8 mouse cellular contexts compared by ENCODE assay signal in the genomic region with DNA sequence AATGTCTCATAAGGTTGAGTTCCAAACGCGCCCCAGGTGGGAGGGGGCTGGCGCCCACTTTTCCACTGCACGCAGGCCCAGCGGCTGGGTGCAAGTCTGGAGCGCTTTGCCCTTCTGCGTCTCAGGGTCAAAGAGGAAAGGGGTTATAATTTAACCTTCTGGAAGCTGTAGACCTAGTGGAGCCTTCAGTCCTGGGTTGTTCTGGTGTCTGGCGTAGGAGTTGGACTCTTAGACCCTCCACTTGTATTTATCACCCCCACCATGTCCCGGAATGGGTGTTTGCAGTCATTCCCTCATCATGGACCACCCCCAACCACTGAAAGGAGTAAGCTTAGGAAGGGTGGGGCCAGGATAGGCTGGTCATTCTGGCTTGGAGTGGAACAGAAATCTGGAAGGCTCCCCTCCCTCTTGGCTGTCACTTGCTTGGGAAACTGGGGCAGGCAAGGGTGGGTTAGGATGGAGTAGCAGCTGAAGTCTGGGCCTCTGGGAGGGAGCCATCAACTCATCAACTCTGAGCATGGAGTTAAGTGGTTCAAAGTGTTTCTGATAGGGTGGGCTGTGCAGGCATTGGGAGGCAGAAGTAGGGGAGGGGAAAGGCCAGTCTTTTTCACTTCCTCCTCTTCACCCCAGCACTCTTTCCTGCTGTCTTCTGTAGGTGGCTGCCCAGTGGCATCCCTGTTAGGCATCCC. TPM values are rescaled to one million over a fixed set of nuclear protein-coding genes. Genes with fewer than 3 reads are reported as not detected.
DNase-seq lines count a peak whose midpoint lies in the region; ATAC-seq and TF ChIP-seq lines count a peak whose summit lies in the region.

No protein-coding gene starts in this region.

- WGBS in lung, adult 2 months: 56% methylated on average over 9 of the region's 9 CpGs
- 56% methylated on average over 9 of the region's 9 CpGs for WGBS in forebrain, embryonic 12.5 days
- 50% methylated on average over 9 of the region's 9 CpGs for WGBS in hindbrain, postnatal 0 days

- no peak for DNase-seq in lung, adult 2 months
- no peak for DNase-seq in lung, adult 18-20 months
- DNase-seq in hindbrain, postnatal 0 days (ENCODE audit: low spot score): no peak
- DNase-seq in lung, postnatal 36 days: peak; percentile 27
- no peak for DNase-seq in spleen, postnatal 14 days (ENCODE audit: low spot score in 2 of 2)
- no peak for DNase-seq in right cerebral cortex, postnatal 25 days

- TF ChIP-seq CTCF in lung, adult 2 months (IDR thresholded peaks at IDR 0.05; ENCODE audit: insufficient read depth, low read length): no peak
- no peak for TF ChIP-seq CTCF in hindbrain, postnatal 0 days (IDR thresholded peaks at IDR 0.05; ENCODE audit: low read depth)

- H3K9me3 ChIP-seq in forebrain, embryonic 12.5 days: no peaks in the 10 kb centered on the region
- H3K9me3 ChIP-seq in hindbrain, postnatal 0 days (ENCODE audit: low read length): no peaks in the 10 kb centered on the region

- no peaks in the 10 kb centered on the region for H3K4me1 ChIP-seq in lung, adult 2 months (ENCODE audit: control insufficient read depth, insufficient read depth, low read length)
- peaks cover 15% of the 10 kb centered on the region for H3K4me1 ChIP-seq in forebrain, embryonic 12.5 days
- peaks cover 6% of the 10 kb centered on the region for H3K4me1 ChIP-seq in hindbrain, postnatal 0 days (ENCODE audit: insufficient read depth, low read length)

- no peak overlapping the region for H3K9ac ChIP-seq in forebrain, embryonic 12.5 days
- H3K9ac ChIP-seq in hindbrain, postnatal 0 days (replicated peaks; ENCODE audit: low read length): peak overlapping the region; percentile 84

- ATAC-seq in forebrain, embryonic 12.5 days (ENCODE audit: low FRiP score): no peak
- no peak for ATAC-seq in hindbrain, postnatal 0 days
- no peak; the same call in 1 of the 2 replicates for ATAC-seq in frontal cortex, adult (ENCODE audit: low TSS enrichment)

- H3K4me2 ChIP-seq in forebrain, embryonic 12.5 days: peak overlapping the region; percentile 98; the same call in 1 of the 2 replicates
- peak overlapping the region; percentile 86 for H3K4me2 ChIP-seq in hindbrain, postnatal 0 days (ENCODE audit: low read depth, low read length)

- no peak overlapping the region for H3K27ac ChIP-seq in forebrain, embryonic 12.5 days
- H3K27ac ChIP-seq in hindbrain, postnatal 0 days: no peak overlapping the region

- no peaks in the 10 kb centered on the region for H3K36me3 ChIP-seq in forebrain, embryonic 12.5 days (replicated peaks)
- H3K36me3 ChIP-seq in hindbrain, postnatal 0 days (ENCODE audit: insufficient read depth, low read length): no peaks in the 10 kb centered on the region

- TF ChIP-seq POLR2A in lung, adult 2 months (IDR thresholded peaks at IDR 0.05; ENCODE audit: borderline replicate concordance, extremely low read depth, low read depth, low read length): no peak

- H3K4me3 ChIP-seq in lung, adult 2 months (replicated peaks; ENCODE audit: extremely low read depth, low read depth, low read length): peak overlapping the region; percentile 43
- peak overlapping the region; percentile 67 for H3K4me3 ChIP-seq in forebrain, embryonic 12.5 days (replicated peaks)
- peak overlapping the region; percentile 74 for H3K4me3 ChIP-seq in hindbrain, postnatal 0 days (ENCODE audit: low read length)

- H3K27me3 ChIP-seq in forebrain, embryonic 12.5 days: peaks cover 79% of the 10 kb centered on the region
- H3K27me3 ChIP-seq in hindbrain, postnatal 0 days (ENCODE audit: insufficient read depth, low read length): no peaks in the 10 kb centered on the region

RNA-seq across cellular contexts. Expression of a gene that starts 0.9 kb away (rescaled TPM):
- 26.4 and 31.7 TPM in 2 replicates for polyA plus RNA-seq in lung, adult 2 months (2012; rRNA removed)
- polyA plus RNA-seq in forebrain, embryonic 12.5 days (2016; fragmentation: Nextera tagmentation; extraction: Ambion mirVana): 1.1 TPM in 2 replicates
- total RNA-seq in hindbrain, postnatal 0 days (2014; rRNA removed): 12.8 and 15.5 TPM in 2 replicates
- polyA plus RNA-seq in hindbrain, postnatal 0 days (2015; fragmentation: Nextera tagmentation; extraction: Ambion mirVana): 6.4 and 6.9 TPM in 2 replicates

RNA-seq across cellular contexts. Expression of a gene that starts 36.5 kb away (rescaled TPM):
- polyA plus RNA-seq in lung, adult 2 months (2012; rRNA removed): 0.41 and 0.50 TPM in 2 replicates
- polyA plus RNA-seq in forebrain, embryonic 12.5 days (2016; fragmentation: Nextera tagmentation; extraction: Ambion mirVana): 0.33 and 0.64 TPM in 2 replicates
- total RNA-seq in hindbrain, postnatal 0 days (2014; rRNA removed): not detected in 2 replicates
- polyA plus RNA-seq in hindbrain, postnatal 0 days (2015; fragmentation: Nextera tagmentation; extraction: Ambion mirVana): 3.7 and 4.7 TPM in 2 replicates

RNA-seq across cellular contexts. Expression of a gene that starts 39.6 kb away (rescaled TPM):
- polyA plus RNA-seq in lung, adult 2 months (2012; rRNA removed): 2.9 and 4.7 TPM in 2 replicates
- polyA plus RNA-seq in forebrain, embryonic 12.5 days (2016; fragmentation: Nextera tagmentation; extraction: Ambion mirVana): 10.1 and 11.8 TPM in 2 replicates
- 28.9 and 40.4 TPM in 2 replicates for total RNA-seq in hindbrain, postnatal 0 days (2014; rRNA removed)
- 30.2 and 30.7 TPM in 2 replicates for polyA plus RNA-seq in hindbrain, postnatal 0 days (2015; fragmentation: Nextera tagmentation; extraction: Ambion mirVana)

RNA-seq across cellular contexts. Expression of a gene that starts 46.4 kb away (rescaled TPM):
- polyA plus RNA-seq in lung, adult 2 months (2012; rRNA removed): not detected in 2 replicates
- polyA plus RNA-seq in forebrain, embryonic 12.5 days (2016; fragmentation: Nextera tagmentation; extraction: Ambion mirVana): not detected in 2 replicates
- 1.4 and 1.5 TPM in 2 replicates for total RNA-seq in hindbrain, postnatal 0 days (2014; rRNA removed)
- 1.6 TPM in 2 replicates for polyA plus RNA-seq in hindbrain, postnatal 0 days (2015; fragmentation: Nextera tagmentation; extraction: Ambion mirVana)

RNA-seq across cellular contexts. Expression of a gene that starts 55.8 kb away (rescaled TPM):
- 15.2 and 16.0 TPM in 2 replicates for polyA plus RNA-seq in lung, adult 2 months (2012; rRNA removed)
- polyA plus RNA-seq in forebrain, embryonic 12.5 days (2016; fragmentation: Nextera tagmentation; extraction: Ambion mirVana): 3.4 TPM in 2 replicates
- 15.1 and 15.8 TPM in 2 replicates for total RNA-seq in hindbrain, postnatal 0 days (2014; rRNA removed)
- polyA plus RNA-seq in hindbrain, postnatal 0 days (2015; fragmentation: Nextera tagmentation; extraction: Ambion mirVana): 4.4 and 5.1 TPM in 2 replicates
